Mouse (Mus musculus): ENCODE measurements around the gene S100a3.

DNA sequence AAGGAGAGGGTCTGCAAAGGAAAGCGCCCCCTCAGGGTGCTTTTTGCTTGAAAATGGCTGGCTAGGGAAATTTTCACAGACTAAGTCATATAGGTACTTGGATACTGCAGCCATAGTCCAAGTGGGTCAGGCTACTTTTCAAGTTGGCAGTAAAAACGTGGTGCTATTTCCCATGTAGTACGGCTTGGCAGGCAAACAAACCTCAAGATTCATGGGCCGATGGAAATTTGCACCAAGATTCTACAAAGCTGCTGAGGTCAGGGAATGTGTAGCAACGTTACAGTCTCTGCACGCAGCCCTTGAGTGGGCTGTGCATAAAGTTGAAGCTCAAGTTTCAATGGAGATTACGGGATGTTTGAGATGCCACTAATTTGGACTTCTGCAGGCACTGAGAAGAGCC, 19.1 kb downstream of the S100a3 start:
- no peak for TF ChIP-seq EP300 (IDR thresholded peaks at IDR 0.05; ENCODE audit: low read depth)
- TF ChIP-seq CTCF (IDR thresholded peaks at IDR 0.05; ENCODE audit: low read depth), result no peak

Data from liver, postnatal 0 days (tissue).